Mouse (Mus musculus) CH12.LX (cell line): ENCODE measurements around the gene Chrm1.

Experiments
- CHD2 ChIP-seq: IDR thresholded peaks from 2 replicates; pipeline ENCODE4 v1.6.1; 2011; ENCODE audit warnings: low read length, improper control_type of control experiment
- CTCF ChIP-seq, 2 experiments: IDR thresholded peaks in 1 of 2; conservative IDR thresholded peaks in 1 of 2; 2 replicates each; pipeline ENCODE4 v1.5.1; 2011 to 2012; ENCODE audit warnings: low read depth in 2 of 2, low read length in 2 of 2, improper control_type of control experiment in 1 of 2, inconsistent platforms in 1 of 2, mild to moderate bottlenecking in 1 of 2, moderate library complexity in 1 of 2
- E2F4 ChIP-seq: IDR thresholded peaks from 2 replicates; pipeline ENCODE4 v1.6.1; 2011; ENCODE audit warnings: low read depth, low read length, improper control_type of control experiment; ENCODE audit not compliant: insufficient replicate concordance
- EP300 ChIP-seq: IDR thresholded peaks from 2 replicates; pipeline ENCODE4 v1.6.1; 2011; ENCODE audit warnings: low read length, improper control_type of control experiment
- GABPA ChIP-seq: IDR thresholded peaks from 2 replicates; pipeline ENCODE4 v1.6.1; 2012; ENCODE audit warnings: low read depth, low read length, improper control_type of control experiment, inconsistent platforms; ENCODE audit not compliant: insufficient replicate concordance
- HCFC1 ChIP-seq: IDR thresholded peaks from 2 replicates; pipeline ENCODE4 v1.6.1; 2012; ENCODE audit warnings: low read depth, mild to moderate bottlenecking, inconsistent platforms, low read length, improper control_type of control experiment
- JUND ChIP-seq: conservative IDR thresholded peaks from 2 replicates; pipeline ENCODE4 v1.6.1; 2011; ENCODE audit warnings: low read depth, low read length, improper control_type of control experiment
- KAT2A ChIP-seq: IDR thresholded peaks from 2 replicates; pipeline ENCODE4 v1.6.1; 2012; ENCODE audit warnings: low read length, improper control_type of control experiment, inconsistent platforms; ENCODE audit not compliant: insufficient replicate concordance
- MAFK ChIP-seq: IDR thresholded peaks from 2 replicates; pipeline ENCODE4 v1.6.1; 2011; ENCODE audit warnings: low read length, improper control_type of control experiment; ENCODE audit not compliant: insufficient replicate concordance
- MAX ChIP-seq: IDR thresholded peaks from 2 replicates; pipeline ENCODE4 v1.6.1; 2011; ENCODE audit warnings: low read length, improper control_type of control experiment
- MEF2A ChIP-seq: IDR thresholded peaks from 2 replicates; pipeline ENCODE4 v1.6.1; 2014; ENCODE audit warnings: low read depth, mild to moderate bottlenecking, inconsistent platforms, low read length, improper control_type of control experiment, borderline replicate concordance
- POLR2A ChIP-seq: IDR thresholded peaks from 2 replicates; pipeline ENCODE4 v1.6.1; 2011; ENCODE audit warnings: low read depth, mild to moderate bottlenecking, improper control_type of control experiment, low read length
- USF1 ChIP-seq: IDR thresholded peaks from 2 replicates; pipeline ENCODE4 v1.6.1; 2014; ENCODE audit warnings: low read depth, mild to moderate bottlenecking, inconsistent platforms, low read length, improper control_type of control experiment
- ZC3H11A ChIP-seq: IDR thresholded peaks from 2 replicates; pipeline ENCODE4 v1.6.1; 2012; ENCODE audit warnings: low read depth, mild to moderate bottlenecking, inconsistent platforms, low read length, improper control_type of control experiment

- TF ChIP-seq CTCF (conservative IDR thresholded peaks at IDR 0.05 in 1 of 2, IDR thresholded peaks at IDR 0.05 in 1 of 2; ENCODE audit: low read depth in 2 of 2, low read length in 2 of 2), result no peak
- TF ChIP-seq EP300, result no peak
- TF ChIP-seq GABPA, result no peak
- TF ChIP-seq MEF2A, result no peak
- TF ChIP-seq POLR2A, result peak; percentile 45
- no peak for TF ChIP-seq HCFC1
- no peak for TF ChIP-seq JUND
- TF ChIP-seq E2F4, result no peak
- TF ChIP-seq KAT2A, result no peak
- no peak for TF ChIP-seq MAFK
- TF ChIP-seq CHD2, result no peak
- no peak for TF ChIP-seq ZC3H11A
- TF ChIP-seq MAX, result no peak
- TF ChIP-seq USF1, result no peak
These were observed 41.6 kb downstream of the Chrm1 start for GRCm38 (mm10) chr19:8705026-8705708.
